Mouse (Mus musculus) limb, embryonic 11.5 days (tissue): ENCODE results near the gene Thoc7. TPM values are rescaled to one million over a fixed set of nuclear protein-coding genes. Genes with fewer than 3 reads are reported as not detected.
A peak's percentile ranks its signal among the peaks of the same experiment; 100 is the strongest.

Source experiments
- ATAC-seq: fragments of 200-750 bp; cut with Nextera tagmentation; 2 replicates; pipeline ENCODE4 v1.8.0; 2017; ENCODE audit warnings: low read depth; ENCODE audit not compliant: insufficient number of reproducible peaks, low FRiP score, low TSS enrichment
- DNase-seq: peaks from one replicate; pipeline ENCODE4 v3.0.0-alpha.2; 2015; ENCODE audit warnings: low spot score
- H3K27ac ChIP-seq: fragments of 300-500 bp; sonication (generic); replicated peaks from 2 replicates; pipeline ENCODE4 v1.5.1; 2014; ENCODE audit warnings: low read depth, mild to moderate bottlenecking, low read length
- H3K27me3 ChIP-seq: fragments of 300-500 bp; sonication (generic); 2 replicates; pipeline ENCODE4 v1.6.1; 2014; ENCODE audit warnings: mild to moderate bottlenecking, low read length, mixed read lengths; ENCODE audit not compliant: control insufficient read depth, insufficient read depth
- H3K36me3 ChIP-seq: fragments of 300-500 bp; sonication (generic); 2 replicates; pipeline ENCODE4 v1.6.1; 2014; ENCODE audit warnings: mild to moderate bottlenecking, low read length, moderate library complexity, mixed read lengths; ENCODE audit not compliant: control insufficient read depth, insufficient read depth
- H3K4me1 ChIP-seq: fragments of 300-500 bp; sonication (generic); 2 replicates; pipeline ENCODE4 v1.6.1; 2014; ENCODE audit warnings: low read length, mixed read lengths; ENCODE audit not compliant: control insufficient read depth, insufficient read depth
- H3K4me2 ChIP-seq: fragments of 300-500 bp; sonication (generic); 2 replicates; pipeline ENCODE4 v1.6.1; 2014; ENCODE audit warnings: low read depth, mild to moderate bottlenecking, moderate library complexity; ENCODE audit not compliant: severe bottlenecking
- H3K4me3 ChIP-seq: fragments of 300-500 bp; sonication (generic); 2 replicates; pipeline ENCODE4 v1.5.1; 2014; ENCODE audit warnings: low read depth, low read length
- H3K9ac ChIP-seq: fragments of 300-500 bp; sonication (generic); 2 replicates; pipeline ENCODE4 v1.6.1; 2014; ENCODE audit warnings: mild to moderate bottlenecking, low read length
- H3K9me3 ChIP-seq: fragments of 300-500 bp; sonication (generic); 2 replicates; pipeline ENCODE4 v1.6.1; 2016; ENCODE audit warnings: low read length; ENCODE audit not compliant: control insufficient read depth
- WGBS: fragments of 180-500 bp; shearing (Covaris S2); extraction: QIAGEN DNeasy Blood & Tissue Kit; methylation state at CpG from one replicate; pipeline ENCODE4 v1.1.7; 2014; 5-methylcytosine and 5-hydroxymethylcytosine counted together
- polyA plus RNA-seq: library from polyadenylated mRNA; unstranded; fragments of >200 nt; fragmentation: Nextera tagmentation; extraction: Ambion mirVana; gene quantifications from 2 replicates; pipeline ENCODE4 v1.2.1, GENCODE M21; 2014

The Thoc7 gene
- polyA plus RNA-seq, result 260 and 265 TPM in 2 replicates

DNA sequence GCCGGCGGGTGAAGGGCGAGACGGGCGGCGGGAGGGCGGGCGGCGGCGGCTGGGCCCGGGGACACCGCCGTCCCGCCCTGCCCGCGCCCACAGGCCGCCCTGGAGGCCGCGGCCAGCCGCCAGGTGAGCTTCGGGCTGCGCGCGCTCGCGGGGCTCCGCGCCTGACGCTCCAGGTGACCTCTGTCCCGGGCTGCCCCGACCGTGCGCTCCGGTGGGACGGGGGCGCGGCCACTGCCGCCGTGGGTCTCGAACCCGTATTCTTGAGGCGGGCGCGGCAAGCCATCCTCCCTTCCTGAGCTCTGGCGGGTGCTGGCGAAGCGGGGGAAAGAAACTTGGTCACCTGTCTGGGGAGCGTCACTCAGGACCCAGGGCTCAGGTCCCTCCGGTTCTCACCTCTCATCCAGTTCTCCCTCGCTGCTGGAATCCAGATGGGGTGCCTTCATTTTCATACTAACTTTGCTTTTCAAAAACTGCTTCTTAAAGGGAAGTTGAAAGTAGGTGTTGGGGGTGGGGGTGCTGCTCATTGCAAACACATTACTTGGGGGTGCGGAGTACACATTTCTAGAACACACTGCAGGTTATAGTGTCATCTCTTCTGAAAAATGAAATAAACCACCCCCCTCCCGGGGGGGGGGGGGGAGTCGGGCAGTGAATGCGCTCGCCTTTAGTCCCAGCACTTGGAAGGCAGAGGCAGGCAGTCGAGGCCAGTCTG is at the start of gene Thoc7, which contains the start of gene Atxn7:
Thoc7 (minus strand) TSS at position 452 of the 712 bp plus-strand sequence.
Atxn7 (plus strand) TSS at position 40 of the 712 bp plus-strand sequence.
- Histone ChIP-seq H3K9ac (peak within 1 kb of the TSS; percentile 99), H3K4me1 (no peaks in the 10 kb centered on the region), H3K27me3 (no peaks in the 10 kb centered on the region), H3K9me3 (no peaks in the 10 kb centered on the region), H3K4me2 (peak within 1 kb of the TSS; percentile 40), H3K4me3 (peak within 1 kb of the TSS; percentile 77), H3K36me3 (no peaks in the 10 kb centered on the region), H3K27ac (peak within 1 kb of the TSS; percentile 81)
- ATAC-seq (peak; percentile 68), DNase-seq (peak; percentile 71)
- 5% methylated on average over 47 of the region's 56 CpGs for WGBS

DNA sequence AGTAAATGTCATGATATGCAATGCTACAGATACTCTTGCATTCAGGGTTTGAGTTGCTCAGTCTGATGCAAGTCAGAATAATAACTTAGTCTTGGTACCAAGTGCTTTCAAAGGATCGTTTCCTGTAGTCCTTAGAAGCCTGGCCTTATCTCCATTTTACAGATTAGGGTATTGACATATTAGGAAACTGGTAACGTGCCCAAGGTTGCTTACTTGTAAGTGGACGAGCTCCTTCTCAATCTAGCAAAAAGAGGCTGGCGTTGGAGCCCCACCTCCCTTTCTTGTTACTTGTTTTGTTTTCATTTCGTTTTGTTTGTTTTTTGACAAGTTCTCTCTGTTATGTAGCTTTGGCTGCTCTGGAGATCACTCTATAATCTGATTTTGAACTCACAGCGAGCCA is 48.1 kb upstream of the Thoc7 start:
- no peaks in the 10 kb centered on the region for H3K36me3 ChIP-seq
- no peaks in the 10 kb centered on the region for H3K27me3 ChIP-seq
- ATAC-seq (no peak), DNase-seq (no peak)
- no peak overlapping the region for H3K9ac ChIP-seq
- no peaks in the 10 kb centered on the region for H3K4me1 ChIP-seq
- no peak overlapping the region for H3K27ac ChIP-seq
- WGBS, result 81% methylated on average over 6 of the region's 6 CpGs
- H3K4me2 ChIP-seq, result no peak overlapping the region
- H3K9me3 ChIP-seq, result no peaks in the 10 kb centered on the region
- H3K4me3 ChIP-seq, result no peak overlapping the region

DNA sequence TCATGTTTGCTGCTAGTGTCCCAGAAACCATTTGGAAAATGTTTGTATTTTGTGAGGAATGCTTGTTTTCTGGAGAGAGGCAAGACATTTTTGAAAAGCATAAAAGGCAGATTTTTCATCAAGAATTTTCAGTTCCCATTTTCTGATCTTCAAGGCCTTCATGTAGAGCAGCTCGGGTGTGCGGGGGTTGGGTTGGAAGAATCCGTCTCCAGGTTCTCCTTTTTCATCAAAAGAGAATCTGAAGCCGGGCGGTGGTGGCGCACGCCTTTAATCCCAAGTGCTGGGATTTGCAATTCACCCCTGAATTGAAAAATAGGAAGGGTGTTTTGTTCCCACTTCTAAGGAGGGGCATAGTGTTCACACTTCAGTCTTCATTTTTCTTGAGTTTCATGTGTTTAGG is 41.1 kb upstream of the Thoc7 start:
- WGBS, result 95% methylated on average over 7 of the region's 7 CpGs
- no peak overlapping the region for H3K9ac ChIP-seq

DNA sequence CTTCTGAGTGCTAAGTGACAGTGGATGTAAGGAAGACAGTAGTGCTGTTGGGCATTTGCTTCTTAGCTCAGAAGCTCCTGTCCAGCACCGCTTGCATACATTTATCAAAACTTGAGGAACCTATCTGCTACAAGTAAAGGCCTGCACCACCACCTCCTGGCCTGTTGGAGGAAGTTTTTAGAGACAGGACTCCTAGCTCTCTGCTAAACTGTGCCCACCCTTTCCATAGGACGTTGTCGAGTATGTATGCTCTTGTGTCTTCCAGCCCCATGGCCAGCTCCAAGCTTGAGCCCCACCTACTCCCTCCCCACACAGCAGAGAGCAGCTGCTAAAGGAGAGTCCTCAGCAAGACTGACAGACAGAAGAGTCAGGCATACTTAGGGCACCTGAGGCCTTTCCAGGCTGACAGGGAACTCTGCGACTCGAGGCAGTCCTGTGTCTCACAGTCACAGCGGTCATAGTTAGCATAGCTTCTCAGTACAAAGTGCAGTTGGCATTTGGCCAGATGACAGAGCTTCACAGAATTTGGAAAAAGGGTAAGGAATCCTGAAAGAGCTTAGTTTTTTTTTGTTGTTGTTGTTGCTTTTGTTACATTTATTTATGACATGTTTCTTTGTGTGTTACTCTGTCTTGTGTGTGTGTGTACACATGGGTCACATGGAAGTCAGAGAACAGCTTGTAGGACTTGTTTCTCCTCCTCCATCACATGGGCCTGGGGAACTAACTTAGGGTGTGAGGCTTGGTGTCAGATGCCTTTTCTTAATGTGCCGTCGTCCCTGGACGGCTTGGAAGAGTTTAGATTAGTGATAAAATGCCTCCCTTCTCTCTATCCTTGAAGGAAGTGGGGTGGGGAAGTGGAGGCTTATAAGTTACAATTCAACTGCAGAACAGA is 33.8 kb upstream of the Thoc7 start:
- no peaks in the 10 kb centered on the region for H3K27me3 ChIP-seq
- H3K27ac ChIP-seq, result no peak overlapping the region
- no peak overlapping the region for H3K4me2 ChIP-seq
- no peak overlapping the region for H3K4me3 ChIP-seq
- WGBS, result 81% methylated on average over 9 of the region's 9 CpGs
- no peaks in the 10 kb centered on the region for H3K9me3 ChIP-seq
- no peaks in the 10 kb centered on the region for H3K36me3 ChIP-seq
- ATAC-seq, result no peak
- H3K4me1 ChIP-seq, result no peaks in the 10 kb centered on the region
- H3K9ac ChIP-seq, result no peak overlapping the region
- DNase-seq, result no peak

More for the DNA sequence above, 41.1 kb upstream of the Thoc7 start:
- Histone ChIP-seq H3K9me3 (no peaks in the 10 kb centered on the region), H3K36me3 (no peaks in the 10 kb centered on the region), H3K27ac (no peak overlapping the region), H3K4me3 (no peak overlapping the region), H3K4me1 (no peaks in the 10 kb centered on the region), H3K27me3 (no peaks in the 10 kb centered on the region), H3K4me2 (no peak overlapping the region)
- no peak for DNase-seq
- no peak for ATAC-seq

DNA sequence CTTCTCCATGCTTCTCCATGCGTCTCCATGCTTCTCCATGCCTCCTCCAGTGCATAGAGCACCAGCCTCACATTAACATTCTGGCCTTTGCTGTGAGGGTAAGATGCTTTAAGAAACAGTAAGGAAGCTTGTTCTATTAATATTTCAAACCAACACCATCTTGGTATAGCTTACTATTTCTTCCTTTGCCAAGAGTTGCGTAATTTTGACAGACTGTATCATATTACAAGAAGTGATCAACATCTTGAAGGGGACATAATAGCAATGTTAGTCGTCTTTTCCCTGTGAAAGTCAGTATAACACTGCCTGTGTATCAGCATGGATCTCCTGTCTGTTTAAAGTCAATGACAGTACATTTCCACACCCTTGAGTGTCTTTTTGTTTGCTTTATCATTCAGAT is 29.1 kb upstream of the Thoc7 start:
- no peak overlapping the region for H3K27ac ChIP-seq
- no peaks in the 10 kb centered on the region for H3K36me3 ChIP-seq
- H3K9ac ChIP-seq, result no peak overlapping the region
- H3K9me3 ChIP-seq, result no peaks in the 10 kb centered on the region
- WGBS, result 84% methylated on average over 3 of the region's 3 CpGs
- DNase-seq (no peak), ATAC-seq (no peak)
- no peak overlapping the region for H3K4me2 ChIP-seq
- no peak overlapping the region for H3K4me3 ChIP-seq
- H3K4me1 ChIP-seq, result no peaks in the 10 kb centered on the region
- no peaks in the 10 kb centered on the region for H3K27me3 ChIP-seq

DNA sequence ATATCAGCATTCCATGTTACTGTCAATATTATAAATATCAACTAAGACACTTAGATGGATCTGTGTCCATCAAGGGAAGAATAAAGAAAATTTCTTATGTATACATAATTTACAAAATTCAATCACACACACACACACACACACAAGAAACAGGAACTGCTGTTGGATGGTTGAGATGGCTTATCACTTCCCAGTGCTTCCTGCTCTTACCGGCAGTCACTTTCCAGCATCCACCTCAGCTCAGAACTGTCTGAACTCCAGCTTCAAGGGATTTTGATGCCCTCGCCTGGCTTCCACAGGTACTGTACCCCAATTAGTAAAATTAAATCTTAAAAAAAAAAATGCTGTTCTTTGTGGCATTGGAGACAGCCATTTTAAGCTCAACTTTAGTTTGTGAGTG is 26.7 kb upstream of the Thoc7 start:
- DNase-seq (no peak), ATAC-seq (no peak)
- Histone ChIP-seq H3K27me3 (no peaks in the 10 kb centered on the region), H3K36me3 (no peaks in the 10 kb centered on the region), H3K9me3 (no peaks in the 10 kb centered on the region), H3K4me1 (no peaks in the 10 kb centered on the region), H3K27ac (no peak overlapping the region), H3K9ac (no peak overlapping the region), H3K4me2 (no peak overlapping the region), H3K4me3 (no peak overlapping the region)
- WGBS, result 61% methylated on average over 2 of the region's 2 CpGs

DNA sequence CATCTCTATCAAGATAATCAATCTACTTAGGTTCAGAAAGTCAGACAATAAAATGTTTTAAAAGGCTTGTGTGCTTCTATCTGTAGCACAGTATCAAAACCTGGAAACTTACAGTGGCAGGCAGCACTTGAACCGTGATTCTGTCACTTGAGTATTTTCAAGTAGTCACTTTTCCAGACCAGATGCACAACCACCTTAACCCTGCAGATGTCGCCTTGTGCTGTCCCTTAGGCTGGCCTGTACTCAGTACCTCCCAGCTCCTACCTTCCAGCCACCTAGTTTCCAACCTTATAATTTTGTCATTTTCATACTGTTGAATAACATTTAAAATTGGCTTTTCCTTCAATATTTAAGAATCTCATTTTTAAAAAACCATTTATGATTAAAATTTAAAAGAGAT is 20.5 kb upstream of the Thoc7 start:
- Histone ChIP-seq H3K9ac (no peak overlapping the region), H3K36me3 (no peaks in the 10 kb centered on the region), H3K9me3 (no peaks in the 10 kb centered on the region), H3K4me2 (no peak overlapping the region), H3K4me1 (no peaks in the 10 kb centered on the region), H3K4me3 (no peak overlapping the region), H3K27me3 (no peaks in the 10 kb centered on the region), H3K27ac (no peak overlapping the region)
- DNase-seq (no peak), ATAC-seq (no peak)
- WGBS, result 60% methylated on average over 2 of the region's 2 CpGs

DNA sequence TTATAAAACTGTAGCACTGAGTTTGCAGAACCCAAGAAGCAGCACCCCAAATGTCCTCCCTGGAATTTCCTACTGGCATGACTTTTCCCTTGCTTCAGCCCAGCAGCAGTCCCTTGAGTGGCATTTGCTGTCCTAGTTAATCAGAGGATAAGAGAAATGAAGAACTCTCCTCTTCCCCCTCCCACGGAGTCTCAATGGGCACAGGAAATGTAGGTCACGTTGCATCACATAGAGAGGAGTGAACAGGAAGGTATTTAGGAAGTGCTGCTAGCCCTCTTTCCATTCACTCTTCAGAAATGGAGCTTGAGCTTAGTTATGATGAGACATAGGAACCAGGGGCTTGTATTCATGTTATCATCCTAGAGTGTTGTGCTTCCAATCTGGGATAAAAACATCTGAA is 19.6 kb upstream of the Thoc7 start:
- Histone ChIP-seq H3K4me1 (no peaks in the 10 kb centered on the region), H3K9me3 (no peaks in the 10 kb centered on the region), H3K27ac (no peak overlapping the region), H3K27me3 (no peaks in the 10 kb centered on the region), H3K4me2 (no peak overlapping the region), H3K36me3 (no peaks in the 10 kb centered on the region), H3K9ac (no peak overlapping the region), H3K4me3 (no peak overlapping the region)
- ATAC-seq (no peak), DNase-seq (no peak)
- 46% methylated on average over 2 of the region's 2 CpGs for WGBS
